Mouse (Mus musculus): ENCODE results near the gene Aoc1.

DNA sequence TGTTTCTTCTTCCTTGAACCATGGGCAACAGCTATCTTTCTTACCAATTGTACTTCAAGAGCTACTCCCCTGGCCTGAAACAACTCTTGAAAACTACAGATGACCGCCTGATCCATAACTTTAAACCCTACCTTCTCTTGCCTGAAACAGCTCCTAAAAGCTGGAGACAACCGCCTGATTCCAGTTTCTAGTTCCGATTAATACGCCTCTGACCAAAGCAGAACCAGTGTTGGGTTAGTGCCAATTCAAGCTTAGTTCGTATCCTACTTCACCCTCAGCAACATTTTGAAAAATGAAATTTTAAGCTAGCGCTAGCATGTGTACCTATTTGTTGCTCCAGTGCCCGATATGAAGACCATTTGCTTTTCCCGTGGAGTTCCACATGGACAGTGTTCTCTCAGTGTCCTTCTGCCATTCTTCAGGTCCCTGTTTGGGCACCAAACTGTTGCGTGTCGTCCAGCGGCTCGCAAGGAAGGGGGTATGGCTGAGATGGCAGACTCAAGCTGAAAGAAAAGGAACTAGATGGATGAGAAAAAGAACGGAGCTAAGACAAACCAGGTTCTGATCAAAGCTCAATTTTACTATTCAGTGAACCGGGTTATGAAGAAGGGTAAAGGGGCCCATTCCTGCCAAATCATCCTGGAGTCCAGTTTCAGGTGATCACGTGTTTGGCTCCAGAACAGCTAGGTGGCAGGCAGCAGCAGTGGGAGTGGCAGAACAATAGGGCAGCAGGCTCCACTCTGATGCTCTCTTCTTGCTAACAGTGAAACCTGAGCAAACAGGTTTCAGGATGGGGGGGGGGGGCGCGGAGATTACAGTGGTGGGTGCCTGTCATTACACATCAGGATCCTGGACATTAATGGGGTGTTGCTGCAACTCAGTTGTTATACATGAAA lies 30.1 kb downstream of the Aoc1 start:
- no peak for TF ChIP-seq CTCF (IDR thresholded peaks at IDR 0.05; ENCODE audit: low read depth, low read length)
- no peak for TF ChIP-seq POLR2A (IDR thresholded peaks at IDR 0.05; ENCODE audit: extremely low read depth, insufficient read depth, low read length)
